Mouse (Mus musculus) olfactory bulb, adult 2 months (tissue): ENCODE data around the gene Mllt6.
"Not testable (repeated sequence)": the region's sequence is repeated elsewhere in the genome, so short reads cannot be mapped to it uniquely, and the experiment has no call there.

Experiments used
- CTCF ChIP-seq: fragments of 200-500 bp; IDR thresholded peaks from 2 replicates; pipeline ENCODE4 v1.5.1; 2012; ENCODE audit warnings: low read depth, mild to moderate bottlenecking, low read length, moderate library complexity; ENCODE audit not compliant: insufficient read depth
- POLR2A ChIP-seq: fragments of 200-500 bp; IDR thresholded peaks from 2 replicates; pipeline ENCODE4 v1.6.1; 2012; ENCODE audit warnings: mild to moderate bottlenecking, low read depth, low read length, moderate library complexity; ENCODE audit not compliant: insufficient read depth

- not testable (repeated sequence) for TF ChIP-seq CTCF, POLR2A
These were observed 14.7 kb upstream of the Mllt6 start for GRCm38 (mm10) chr11:97648541-97648940.
